Mouse (Mus musculus): ENCODE data around the gene Acadl. TPM values are rescaled to one million over a fixed set of nuclear protein-coding genes. Genes with fewer than 3 reads are reported as not detected.

Acadl gene
- total and polyA plus RNA-seq, 3 experiments, result 0.12 to 0.32 TPM; not detected in 1

GRCm38 (mm10) chr1:66792838-66793466, 70.1 kb downstream of the Acadl start:
- Histone ChIP-seq H3K36me3 (ENCODE audit: control insufficient read depth in 1 of 2, insufficient read depth in 2 of 2, low read length in 2 of 2) (no peaks in the 10 kb centered on the region), H3K9ac (ENCODE audit: control insufficient read depth, low read depth, low read length, poor library complexity, severe bottlenecking) (no peak overlapping the region), H3K4me3 (ENCODE audit: control insufficient read depth in 1 of 2, insufficient read depth in 1 of 2, low read depth in 2 of 2, low read length in 2 of 2) (no peak overlapping the region), H3K79me2 (ENCODE audit: control insufficient read depth, insufficient read depth, low read length, poor library complexity) (no peaks in the 10 kb centered on the region), H3K27ac (ENCODE audit: control insufficient read depth, low read depth, low read length) (no peak overlapping the region), H3K4me1 (ENCODE audit: control insufficient read depth in 1 of 2, insufficient read depth in 2 of 2, low read length in 2 of 2) (no peaks in the 10 kb centered on the region), H3K27me3 (ENCODE audit: control insufficient read depth in 1 of 2, insufficient read depth in 2 of 2, low read length in 2 of 2) (no peaks in the 10 kb centered on the region), H3K9me3 (replicated peaks; ENCODE audit: insufficient read depth, low read length) (no peaks in the 10 kb centered on the region)
- no peak for DNase-seq (ENCODE audit: low read depth, low spot score)
- no peak for TF ChIP-seq USF2 (IDR thresholded peaks at IDR 0.05; ENCODE audit: borderline replicate concordance in 1 of 2, insufficient read depth in 1 of 2, low read depth in 1 of 2, low read length in 2 of 2)
- TF ChIP-seq EP300 (IDR thresholded peaks at IDR 0.05; ENCODE audit: low read depth in 1 of 2, low read length in 2 of 2), result no peak

- TF ChIP-seq CHD1 (IDR thresholded peaks at IDR 0.05; ENCODE audit: low read depth, low read length), result no peak
- no peak for TF ChIP-seq UBTF (IDR thresholded peaks at IDR 0.05; ENCODE audit: borderline replicate concordance, insufficient read depth, low read depth, low read length)
- TF ChIP-seq POLR2A (IDR thresholded peaks at IDR 0.05; ENCODE audit: control insufficient read depth in 1 of 2, insufficient read depth in 1 of 2, low read depth in 1 of 2, low read length in 2 of 2, poor library complexity in 1 of 2), result no peak
- no peak for TF ChIP-seq MYB (IDR thresholded peaks at IDR 0.05; ENCODE audit: low read depth, low read length)
- no peak for TF ChIP-seq CHD2 (IDR thresholded peaks at IDR 0.05; ENCODE audit: low read length)
- no peak for TF ChIP-seq RAD21 (IDR thresholded peaks at IDR 0.05; ENCODE audit: low read depth, low read length)
- TF ChIP-seq USF2 (IDR thresholded peaks at IDR 0.05; ENCODE audit: borderline replicate concordance in 1 of 2, insufficient read depth in 1 of 2, low read depth in 1 of 2, low read length in 2 of 2), result no peak
- TF ChIP-seq MYC (IDR thresholded peaks at IDR 0.05; ENCODE audit: low read depth, low read length), result no peak
- peak; percentile 41 for DNase-seq (ENCODE audit: low read depth, low spot score)
Observed at GRCm38 (mm10) chr1:66782296-66782695, 80.8 kb downstream of the Acadl start.

GRCm38 (mm10) chr1:66781027-66781426, 82.0 kb downstream of the Acadl start:
- Histone ChIP-seq H3K4me1 (ENCODE audit: control insufficient read depth in 1 of 2, insufficient read depth in 2 of 2, low read length in 2 of 2) (0 out of 4 replicates have a peak, but pooled peaks cover 0 to 3% of the 10 kb centered on the region in 2 experiments), H3K4me3 (ENCODE audit: control insufficient read depth in 1 of 2, insufficient read depth in 1 of 2, low read depth in 2 of 2, low read length in 2 of 2) (no peak overlapping the region), H3K27me3 (ENCODE audit: control insufficient read depth in 1 of 2, insufficient read depth in 2 of 2, low read length in 2 of 2) (no peaks in the 10 kb centered on the region), H3K79me2 (ENCODE audit: control insufficient read depth, insufficient read depth, low read length, poor library complexity) (no peaks in the 10 kb centered on the region), H3K27ac (ENCODE audit: control insufficient read depth, low read depth, low read length) (no peak overlapping the region), H3K9me3 (replicated peaks; ENCODE audit: insufficient read depth, low read length) (no peaks in the 10 kb centered on the region), H3K36me3 (ENCODE audit: control insufficient read depth in 1 of 2, insufficient read depth in 2 of 2, low read length in 2 of 2) (no peaks in the 10 kb centered on the region; a peak in 2 of 4 replicates), H3K9ac (ENCODE audit: control insufficient read depth, low read depth, low read length, poor library complexity, severe bottlenecking) (no peak overlapping the region)
- no peak for DNase-seq (ENCODE audit: low read depth, low spot score)
- no peak for TF ChIP-seq E2F4 (IDR thresholded peaks at IDR 0.05; ENCODE audit: borderline replicate concordance, low read depth, low read length)
- TF ChIP-seq MAZ (IDR thresholded peaks at IDR 0.05; ENCODE audit: low read depth, low read length), result no peak
- no peak for TF ChIP-seq POLR2AphosphoS2 (IDR thresholded peaks at IDR 0.05; ENCODE audit: low read length)
- TF ChIP-seq CHD1 (IDR thresholded peaks at IDR 0.05; ENCODE audit: low read depth, low read length), result no peak
- TF ChIP-seq CHD2 (IDR thresholded peaks at IDR 0.05; ENCODE audit: low read length), result no peak
- TF ChIP-seq GATA1 (IDR thresholded peaks at IDR 0.05; ENCODE audit: low read depth, low read length), result no peak
- TF ChIP-seq EP300 (IDR thresholded peaks at IDR 0.05; ENCODE audit: low read depth in 1 of 2, low read length in 2 of 2), result no peak

More at GRCm38 (mm10) chr1:66782296-66782695, 80.8 kb downstream of the Acadl start:
- H3K9me3 ChIP-seq (replicated peaks; ENCODE audit: insufficient read depth, low read length), result no peaks in the 10 kb centered on the region
- H3K27me3 ChIP-seq (ENCODE audit: control insufficient read depth in 1 of 2, insufficient read depth in 2 of 2, low read length in 2 of 2), result no peaks in the 10 kb centered on the region
- no peaks in the 10 kb centered on the region for H3K79me2 ChIP-seq (ENCODE audit: control insufficient read depth, insufficient read depth, low read length, poor library complexity)
- no peak overlapping the region for H3K27ac ChIP-seq (ENCODE audit: control insufficient read depth, low read depth, low read length)
- no peaks in the 10 kb centered on the region; a peak in 2 of 4 replicates for H3K36me3 ChIP-seq (ENCODE audit: control insufficient read depth in 1 of 2, insufficient read depth in 2 of 2, low read length in 2 of 2)
- no peak overlapping the region for H3K4me3 ChIP-seq (ENCODE audit: control insufficient read depth in 1 of 2, insufficient read depth in 1 of 2, low read depth in 2 of 2, low read length in 2 of 2)
- H3K4me1 ChIP-seq (ENCODE audit: control insufficient read depth in 1 of 2, insufficient read depth in 2 of 2, low read length in 2 of 2), result 0 out of 4 replicates have a peak, but pooled peaks cover 0 to 3% of the 10 kb centered on the region in 2 experiments
- H3K9ac ChIP-seq (ENCODE audit: control insufficient read depth, low read depth, low read length, poor library complexity, severe bottlenecking), result no peak overlapping the region

Other genes starting within 250 kb of the Acadl start
- gene Rpe, start 162.4 kb downstream of the Acadl start, total RNA-seq (2012; rRNA removed), result 27.0 and 31.8 TPM in 2 replicates
- 10 to 100 TPM in 1 of 2 experiments, not detected in 1; 32.2 TPM for gene Rpe, start 162.4 kb downstream of the Acadl start, polyA plus RNA-seq (2012; ENCODE audit: insufficient read depth in 1 of 2, insufficient read length in 2 of 2, low read depth in 1 of 2, low replicate concordance in 2 of 2, missing spikeins in 1 of 2)
- 1.8 and 1.9 TPM in 2 replicates for gene Kansl1l, start 45.7 kb downstream of the Acadl start, total RNA-seq (2012; rRNA removed)
- gene Kansl1l, start 45.7 kb downstream of the Acadl start, polyA plus RNA-seq (2012; ENCODE audit: insufficient read depth in 1 of 2, insufficient read length in 2 of 2, low read depth in 1 of 2, low replicate concordance in 2 of 2, missing spikeins in 1 of 2), result 1 to 10 TPM in 1 of 2 experiments, not detected in 1; 1.9 TPM
- gene Myl1, start 82.1 kb upstream of the Acadl start, total RNA-seq (2012; rRNA removed), result not detected in 2 replicates
- gene Myl1, start 82.1 kb upstream of the Acadl start, polyA plus RNA-seq (2012; ENCODE audit: insufficient read depth in 1 of 2, insufficient read length in 2 of 2, low read depth in 1 of 2, low replicate concordance in 2 of 2, missing spikeins in 1 of 2), result not detected
- gene Lancl1, start 175.6 kb upstream of the Acadl start, total RNA-seq (2012; rRNA removed), result 29.3 and 32.2 TPM in 2 replicates
- gene Lancl1, start 175.6 kb upstream of the Acadl start, polyA plus RNA-seq (2012; ENCODE audit: insufficient read depth in 1 of 2, insufficient read length in 2 of 2, low read depth in 1 of 2, low replicate concordance in 2 of 2, missing spikeins in 1 of 2), result 10 to 100 TPM in 1 of 2 experiments, not detected in 1; 50.3 TPM